Mouse (Mus musculus): Measurements from ENCODE around the gene Myo15b.

Myo15b gene

GRCm38 (mm10) chr11:115941980-115942379 is 83.8 kb downstream of the Myo15b start:
- no peak for DNase-seq (ENCODE audit: low spot score in 2 of 2)
